Mouse (Mus musculus) thymus, adult 2 months (tissue): ENCODE results near the gene Vmn2r17. TPM values are rescaled to one million over a fixed set of nuclear protein-coding genes. Genes with fewer than 3 reads are reported as not detected.

Experiments
- DNase-seq: peaks from one replicate; pipeline ENCODE4 v3.0.0; 2021
- H3K27ac ChIP-seq: fragments of 200-500 bp; 2 replicates; pipeline ENCODE4 v1.5.1; 2012; ENCODE audit warnings: low read length, control low read depth; ENCODE audit not compliant: control insufficient read depth, insufficient read depth
- H3K27me3 ChIP-seq: fragments of 200-500 bp; 2 replicates; pipeline ENCODE4 v1.6.1; 2012; ENCODE audit warnings: mild to moderate bottlenecking, low read length, moderate library complexity, mixed read lengths; ENCODE audit not compliant: control insufficient read depth, insufficient read depth
- H3K36me3 ChIP-seq: fragments of 200-500 bp; 2 replicates; pipeline ENCODE4 v1.6.1; 2012; ENCODE audit warnings: mild to moderate bottlenecking, low read length, moderate library complexity; ENCODE audit not compliant: control insufficient read depth, insufficient read depth
- H3K4me1 ChIP-seq: fragments of 200-500 bp; replicated peaks from 2 replicates; pipeline ENCODE4 v1.6.1; 2012; ENCODE audit warnings: low read length; ENCODE audit not compliant: control insufficient read depth, insufficient read depth
- H3K4me3 ChIP-seq: fragments of 200-500 bp; 2 replicates; pipeline ENCODE4 v1.5.1; 2012; ENCODE audit warnings: mild to moderate bottlenecking, low read length, control low read depth, moderate library complexity; ENCODE audit not compliant: control insufficient read depth, insufficient read depth
- CTCF ChIP-seq: fragments of 200-500 bp; IDR thresholded peaks from 2 replicates; pipeline ENCODE4 v1.5.1; 2012; ENCODE audit warnings: mild to moderate bottlenecking, control low read depth, low read length, moderate library complexity, borderline replicate concordance; ENCODE audit not compliant: control insufficient read depth, poor library complexity, insufficient read depth; ENCODE audit errors: extremely low read depth
- POLR2A ChIP-seq: fragments of 200-500 bp; IDR thresholded peaks from 2 replicates; pipeline ENCODE4 v1.6.1; 2012; ENCODE audit warnings: mild to moderate bottlenecking, low read length, control low read depth, moderate library complexity; ENCODE audit not compliant: control insufficient read depth, poor library complexity, insufficient read depth; ENCODE audit errors: extremely low read depth
- WGBS: fragments of 180-500 bp; shearing (Covaris S2); methylation state at CpG from one replicate; pipeline ENCODE4 v1.1.7; 2018; 5-methylcytosine and 5-hydroxymethylcytosine counted together
- polyA plus RNA-seq: library from polyadenylated mRNA; depleted of rRNA; stranded (reverse); fragments of >200 nt; gene quantifications from 2 replicates; pipeline ENCODE4 v1.2.3, GENCODE M21; 2012; rRNA removed

Vmn2r17 gene
- polyA plus RNA-seq = not detected in 2 replicates

GRCm38 (mm10) chr5:109419388-109419787, at the start of gene Vmn2r17:
Gene Vmn2r17 (plus strand): TSS chr5:109419688.
- WGBS = 64% methylated on average over 2 of the region's 2 CpGs
- no peak for TF ChIP-seq CTCF
- TF ChIP-seq POLR2A = no peak

GRCm38 (mm10) chr5:109466576-109467506, 47.4 kb downstream of the Vmn2r17 start:
- TF ChIP-seq POLR2A (no peak), CTCF (no peak)
- H3K4me1 ChIP-seq = no peaks in the 10 kb centered on the region
- no peak overlapping the region for H3K27ac ChIP-seq
- H3K36me3 ChIP-seq = no peaks in the 10 kb centered on the region
- no peaks in the 10 kb centered on the region for H3K27me3 ChIP-seq
- 33% methylated on average over 18 of the region's 21 CpGs for WGBS
- DNase-seq = no peak
- no peak overlapping the region for H3K4me3 ChIP-seq

More at GRCm38 (mm10) chr5:109419388-109419787, at the start of gene Vmn2r17:
- no peak for DNase-seq
- Histone ChIP-seq H3K36me3 (no peaks in the 10 kb centered on the region), H3K27me3 (no peaks in the 10 kb centered on the region), H3K4me3 (no peak within 1 kb of the TSS), H3K27ac (no peak within 1 kb of the TSS), H3K4me1 (no peaks in the 10 kb centered on the region)

GRCm38 (mm10) chr5:109506729-109507128, 87.2 kb downstream of the Vmn2r17 start:
- no peaks in the 10 kb centered on the region for H3K4me1 ChIP-seq
- H3K27ac ChIP-seq = no peak overlapping the region
- 0% methylated on average over 1 of the region's 1 CpGs for WGBS
- no peak overlapping the region for H3K4me3 ChIP-seq
- peak; percentile 9 for DNase-seq
- no peaks in the 10 kb centered on the region for H3K36me3 ChIP-seq
- no peaks in the 10 kb centered on the region for H3K27me3 ChIP-seq
- no peak for TF ChIP-seq POLR2A
- TF ChIP-seq CTCF = no peak

Other genes with a start within 250 kb of the Vmn2r17 start
- gene Vmn2r13, start 227.5 kb upstream of the Vmn2r17 start, polyA plus RNA-seq = not detected in 2 replicates
- not detected in 2 replicates for gene Vmn2r14, start 195.0 kb upstream of the Vmn2r17 start, polyA plus RNA-seq
- not detected in 2 replicates for gene Vmn2r15, start 122.0 kb upstream of the Vmn2r17 start, polyA plus RNA-seq
- not detected in 2 replicates for gene Vmn2r16, start 89.5 kb upstream of the Vmn2r17 start, polyA plus RNA-seq
- gene Crlf2, start 139.3 kb downstream of the Vmn2r17 start, polyA plus RNA-seq = 54.4 and 57.9 TPM in 2 replicates